Mouse (Mus musculus) bone marrow, adult 2 months (tissue): Measurements from ENCODE around the gene Spock1.

Source experiments
- CTCF ChIP-seq: fragments of 200-500 bp; IDR thresholded peaks from 2 replicates; pipeline ENCODE4 v1.5.1; 2011; ENCODE audit warnings: low read length, control low read depth; ENCODE audit not compliant: control insufficient read depth, insufficient read depth
- POLR2A ChIP-seq: fragments of 200-500 bp; IDR thresholded peaks from 2 replicates; pipeline ENCODE4 v1.6.1; 2011; ENCODE audit warnings: low read depth, mild to moderate bottlenecking, control low read depth, low read length, borderline replicate concordance; ENCODE audit not compliant: control insufficient read depth

DNA sequence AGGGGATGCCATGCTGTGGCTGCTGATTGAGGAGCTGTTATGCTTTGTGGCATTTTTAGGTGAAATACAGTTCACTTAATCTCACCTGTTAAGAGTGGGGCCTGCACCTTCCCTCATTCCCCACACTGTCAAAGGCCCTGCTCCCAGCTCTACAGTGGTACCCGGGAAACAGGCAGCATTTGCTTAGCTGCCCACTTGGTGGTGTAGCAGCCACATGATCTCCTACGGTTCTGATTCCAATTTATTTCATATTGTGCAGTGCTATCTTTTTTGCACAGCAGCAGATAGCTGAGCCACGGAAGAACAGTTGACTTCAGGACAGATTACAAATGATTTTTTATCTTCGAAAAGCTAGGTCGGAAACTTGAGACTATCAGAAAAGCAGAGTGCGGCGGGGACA, 406.6 kb downstream of the Spock1 start:
- TF ChIP-seq CTCF (no peak), POLR2A (no peak)
